Mouse (Mus musculus): ENCODE data around the gene Srf. TPM values are rescaled to one million over a fixed set of nuclear protein-coding genes. Genes with fewer than 3 reads are reported as not detected.

The Srf gene
- polyA plus RNA-seq, 1 experiment from 2014 or later, result 15.1 TPM

DNA sequence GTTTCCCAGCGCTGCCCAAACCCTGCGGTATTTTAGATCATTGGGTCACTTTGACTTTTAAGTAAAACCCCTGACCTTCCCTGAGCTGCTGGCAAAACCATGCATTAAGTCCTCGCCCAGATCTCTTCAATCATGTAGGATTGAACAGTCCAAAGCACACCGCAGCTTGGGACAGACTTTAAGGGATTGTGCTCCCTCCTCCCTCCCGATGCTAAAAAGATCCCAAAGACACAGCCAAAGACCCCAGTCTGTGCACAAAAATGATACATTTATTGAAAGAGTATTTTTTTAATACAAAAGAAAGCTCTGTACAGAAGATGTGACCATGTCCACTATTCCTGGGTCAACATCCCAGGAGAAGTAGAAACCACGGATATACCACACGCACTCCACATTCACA, 9.4 kb downstream of the Srf start:
- no peak for ATAC-seq (ENCODE audit: insufficient read depth)

DNA sequence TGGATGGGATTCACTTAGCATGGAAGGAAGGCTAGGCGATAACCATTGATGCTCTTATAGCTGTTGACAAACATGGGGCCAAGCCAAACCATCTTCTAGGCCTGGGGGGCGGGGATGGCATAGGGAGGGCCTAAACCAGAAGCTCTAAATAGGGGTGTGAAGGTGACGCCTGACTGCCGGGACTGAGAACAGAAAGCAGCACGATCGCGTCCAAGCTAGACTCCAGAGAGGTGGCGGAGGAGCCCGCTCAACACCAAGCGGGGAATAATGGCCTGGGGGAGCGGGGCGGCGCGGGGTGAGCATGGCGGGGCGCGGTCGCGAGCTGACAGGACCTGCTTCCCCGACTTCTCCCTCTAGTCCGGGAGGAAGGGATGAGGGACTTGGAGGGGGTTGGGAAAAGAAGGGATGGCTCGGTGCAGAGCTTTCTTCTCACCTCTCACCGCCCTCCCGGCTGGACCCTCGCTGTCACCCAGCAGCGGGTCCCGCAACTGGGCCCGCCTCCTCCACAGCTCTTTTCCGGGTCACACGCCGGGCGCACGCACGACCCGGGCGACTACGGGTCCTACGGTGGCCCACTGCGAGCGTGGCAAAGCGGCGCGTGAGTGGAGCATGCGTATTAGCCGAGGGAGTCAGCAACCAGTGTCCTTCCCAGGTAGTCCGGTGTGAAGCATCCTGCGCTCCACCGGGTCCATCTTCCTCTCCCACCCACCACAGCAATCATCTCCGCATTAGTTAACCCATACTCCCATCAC, 10.0 kb downstream of the Srf start, which contains the start of gene Cul9:
TSS of gene Cul9 (minus strand) at position 576 of the 752 bp plus-strand sequence.
- Histone ChIP-seq H3K4me2 (peak within 1 kb of the TSS; percentile 79), H3K9ac (peak within 1 kb of the TSS; percentile 49), H3K4me3 (ENCODE audit: low read depth, low read length) (peak within 1 kb of the TSS; percentile 46), H3K27me3 (ENCODE audit: insufficient read depth, low read length) (peaks cover 5% of the 10 kb centered on the region; the same call in 1 of the 2 replicates), H3K9me3 (ENCODE audit: low read depth, low read length) (no peaks in the 10 kb centered on the region), H3K27ac (ENCODE audit: low read depth) (no peak within 1 kb of the TSS), H3K4me1 (ENCODE audit: insufficient read depth) (no peaks in the 10 kb centered on the region; the same call in 1 of the 2 replicates), H3K36me3 (ENCODE audit: insufficient read depth) (peaks cover 42% of the 10 kb centered on the region)
- 3% methylated on average over 48 of the region's 49 CpGs for WGBS
- no peak for TF ChIP-seq CTCF (IDR thresholded peaks at IDR 0.05; ENCODE audit: low read depth)
- peak; percentile 73 for DNase-seq
- ATAC-seq (ENCODE audit: insufficient read depth), result peak; percentile 56

More for the DNA sequence above, 9.4 kb downstream of the Srf start:
- H3K36me3 ChIP-seq (ENCODE audit: insufficient read depth), result peaks cover 48% of the 10 kb centered on the region
- 14% methylated on average over 7 of the region's 7 CpGs for WGBS
- peak overlapping the region; percentile 46 for H3K4me3 ChIP-seq (ENCODE audit: low read depth, low read length)
- H3K4me1 ChIP-seq (ENCODE audit: insufficient read depth), result no peaks in the 10 kb centered on the region; the same call in 1 of the 2 replicates
- no peak for TF ChIP-seq CTCF (IDR thresholded peaks at IDR 0.05; ENCODE audit: low read depth)
- H3K4me2 ChIP-seq, result peak overlapping the region; percentile 79
- DNase-seq, result no peak
- H3K9me3 ChIP-seq (ENCODE audit: low read depth, low read length), result no peaks in the 10 kb centered on the region
- peak overlapping the region; percentile 49; the same call in 1 of the 2 replicates for H3K9ac ChIP-seq
- H3K27ac ChIP-seq (ENCODE audit: low read depth), result no peak overlapping the region
- peaks cover 5% of the 10 kb centered on the region; the same call in 1 of the 2 replicates for H3K27me3 ChIP-seq (ENCODE audit: insufficient read depth, low read length)

DNA sequence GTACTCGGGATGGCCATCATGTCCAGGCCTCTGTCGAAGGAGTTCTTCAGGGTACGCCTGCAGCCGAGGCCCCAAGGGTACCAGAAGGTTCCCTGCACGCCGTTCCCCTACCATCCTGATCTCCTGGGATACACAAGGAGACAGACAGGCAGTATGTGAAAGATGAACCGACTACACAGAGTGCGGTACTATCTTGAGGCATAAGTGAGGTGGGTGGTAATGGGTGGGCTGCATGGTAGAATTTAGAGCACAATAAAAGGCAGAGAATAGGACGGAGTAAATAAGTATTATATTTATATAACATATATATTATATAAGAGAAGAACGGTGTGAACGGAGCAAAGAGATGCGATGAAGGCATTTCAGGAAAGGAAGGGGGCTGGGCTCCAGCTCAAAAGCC, 12.3 kb downstream of the Srf start:
- DNase-seq (no peak), ATAC-seq (ENCODE audit: insufficient read depth) (no peak)
- Histone ChIP-seq H3K27me3 (ENCODE audit: insufficient read depth, low read length) (peaks cover 5% of the 10 kb centered on the region; the same call in 1 of the 2 replicates), H3K4me1 (ENCODE audit: insufficient read depth) (no peaks in the 10 kb centered on the region; the same call in 1 of the 2 replicates), H3K9me3 (ENCODE audit: low read depth, low read length) (no peaks in the 10 kb centered on the region), H3K4me3 (ENCODE audit: low read depth, low read length) (no peak overlapping the region), H3K27ac (ENCODE audit: low read depth) (no peak overlapping the region), H3K36me3 (ENCODE audit: insufficient read depth) (peaks cover 22% of the 10 kb centered on the region), H3K9ac (no peak overlapping the region), H3K4me2 (no peak overlapping the region)
- WGBS, result 83% methylated on average over 12 of the region's 12 CpGs
- TF ChIP-seq CTCF (IDR thresholded peaks at IDR 0.05; ENCODE audit: low read depth), result no peak

DNA sequence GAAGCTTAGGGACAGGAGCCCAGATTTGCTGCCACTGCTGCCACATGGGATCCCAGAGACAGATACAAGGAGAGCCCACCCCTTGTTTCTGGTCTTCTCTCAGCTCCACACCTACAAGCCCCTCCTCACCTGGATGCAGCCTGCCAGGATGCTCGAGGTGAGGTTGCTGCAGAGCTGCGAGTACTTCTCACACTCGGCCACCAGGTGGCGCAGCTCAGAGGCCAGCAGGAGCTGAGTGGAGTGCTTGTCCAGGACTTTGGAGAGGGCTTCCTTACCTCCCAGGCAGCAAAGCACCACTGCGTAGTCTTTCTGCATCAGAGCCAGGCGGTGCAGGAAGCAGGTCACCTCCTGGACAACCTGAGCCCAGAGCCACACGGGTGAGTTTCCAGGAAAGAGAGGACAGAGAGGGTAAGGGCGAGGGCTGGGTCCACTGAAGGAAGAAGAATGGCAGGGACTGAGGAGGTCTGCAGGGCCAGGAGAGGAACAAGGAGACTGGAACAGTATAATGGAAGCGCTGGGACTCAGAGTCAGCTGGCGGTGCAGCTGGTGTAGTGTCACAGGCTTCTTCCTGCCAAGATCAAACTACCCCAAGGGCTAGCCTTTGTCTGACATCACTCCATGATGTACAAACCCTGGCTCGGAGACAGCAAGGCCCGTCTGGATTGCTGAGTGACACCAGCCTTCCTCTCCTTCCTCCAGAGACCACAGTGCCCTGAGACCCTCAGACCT, 30.2 kb downstream of the Srf start:
- Histone ChIP-seq H3K9me3 (ENCODE audit: low read depth, low read length) (no peaks in the 10 kb centered on the region), H3K27me3 (ENCODE audit: insufficient read depth, low read length) (no peaks in the 10 kb centered on the region), H3K4me2 (no peak overlapping the region), H3K27ac (ENCODE audit: low read depth) (no peak overlapping the region), H3K4me3 (ENCODE audit: low read depth, low read length) (no peak overlapping the region), H3K4me1 (ENCODE audit: insufficient read depth) (no peaks in the 10 kb centered on the region), H3K36me3 (ENCODE audit: insufficient read depth) (no peaks in the 10 kb centered on the region), H3K9ac (no peak overlapping the region)
- ATAC-seq (ENCODE audit: insufficient read depth), result peak; percentile 70
- TF ChIP-seq CTCF (IDR thresholded peaks at IDR 0.05; ENCODE audit: low read depth), result peak; percentile 99
- peak; percentile 90 for DNase-seq
- WGBS, result 32% methylated on average over 12 of the region's 12 CpGs

DNA sequence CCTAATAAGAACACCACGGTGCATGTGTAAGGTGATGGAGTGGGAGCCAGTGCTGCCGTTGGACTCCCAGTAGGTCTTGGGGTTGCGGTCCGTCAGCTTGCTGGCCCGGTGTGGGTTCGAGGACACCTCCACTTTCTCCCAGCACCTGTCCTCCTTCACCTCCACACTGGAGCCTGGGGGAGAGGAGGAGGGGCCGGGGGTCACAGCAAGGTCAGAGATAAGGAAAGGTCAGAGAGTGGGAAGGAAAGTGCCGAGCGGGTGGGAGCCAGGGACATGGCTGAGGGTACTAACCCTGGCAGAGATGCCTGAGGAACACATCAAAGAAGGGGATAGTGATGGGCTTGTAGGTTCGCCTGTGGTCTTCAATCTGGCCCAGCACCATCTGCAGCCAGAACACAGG, 30.9 kb downstream of the Srf start:
- Histone ChIP-seq H3K4me2 (no peak overlapping the region), H3K4me1 (ENCODE audit: insufficient read depth) (no peaks in the 10 kb centered on the region)
- whole genome bisulfite sequencing, result 50% methylated on average over 10 of the region's 10 CpGs

DNA sequence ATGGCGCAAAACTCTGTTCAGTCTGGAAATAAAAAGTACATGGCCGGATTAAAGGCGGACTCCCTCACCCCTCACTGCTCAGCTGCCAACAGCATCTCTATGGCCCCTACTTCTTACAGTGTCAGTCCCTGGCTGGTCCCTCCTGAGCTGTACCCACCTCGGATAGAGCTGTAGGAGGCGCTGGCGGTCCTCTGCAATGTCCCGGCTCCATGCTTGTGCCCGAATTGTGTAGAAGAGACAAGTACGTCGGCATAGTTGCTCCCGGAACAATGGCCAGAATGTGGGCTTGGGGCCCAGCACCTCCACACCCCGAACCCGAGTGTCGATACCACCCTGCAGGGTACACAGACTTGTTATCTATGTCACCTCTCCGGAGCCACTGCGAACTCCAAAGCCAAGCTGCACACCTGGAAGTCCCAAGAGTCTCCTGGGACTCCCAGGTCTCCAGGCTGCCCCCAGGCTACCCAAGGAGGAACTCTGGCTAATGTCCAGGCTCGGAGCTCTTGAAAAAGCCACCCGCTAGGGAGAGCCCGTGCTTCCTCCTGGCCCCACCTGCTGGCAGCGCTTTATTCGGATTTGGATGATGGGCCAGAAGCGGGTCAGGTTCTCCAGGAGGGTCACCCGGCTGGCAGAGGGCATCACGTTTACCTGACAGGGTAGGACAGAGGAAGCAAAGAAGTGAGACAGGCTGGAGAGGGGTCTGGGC, 33.9 kb downstream of the Srf start:
- H3K36me3 ChIP-seq (ENCODE audit: insufficient read depth), result no peaks in the 10 kb centered on the region
- 42% methylated on average over 24 of the region's 24 CpGs for WGBS
- DNase-seq, result peak; percentile 30
- H3K27ac ChIP-seq (ENCODE audit: low read depth), result no peak overlapping the region
- no peaks in the 10 kb centered on the region for H3K27me3 ChIP-seq (ENCODE audit: insufficient read depth, low read length)
- no peak for ATAC-seq (ENCODE audit: insufficient read depth)
- TF ChIP-seq CTCF (IDR thresholded peaks at IDR 0.05; ENCODE audit: low read depth), result peak; percentile 42
- no peaks in the 10 kb centered on the region for H3K9me3 ChIP-seq (ENCODE audit: low read depth, low read length)
- H3K4me2 ChIP-seq, result no peak overlapping the region
- H3K4me1 ChIP-seq (ENCODE audit: insufficient read depth), result no peaks in the 10 kb centered on the region
- H3K9ac ChIP-seq, result no peak overlapping the region
- no peak overlapping the region for H3K4me3 ChIP-seq (ENCODE audit: low read depth, low read length)

More for the DNA sequence above, 30.9 kb downstream of the Srf start:
- Histone ChIP-seq H3K27ac (ENCODE audit: low read depth) (no peak overlapping the region), H3K4me3 (ENCODE audit: low read depth, low read length) (no peak overlapping the region), H3K9ac (no peak overlapping the region), H3K36me3 (ENCODE audit: insufficient read depth) (no peaks in the 10 kb centered on the region), H3K27me3 (ENCODE audit: insufficient read depth, low read length) (no peaks in the 10 kb centered on the region), H3K9me3 (ENCODE audit: low read depth, low read length) (no peaks in the 10 kb centered on the region)
- ATAC-seq (ENCODE audit: insufficient read depth) (no peak), DNase-seq (no peak)
- TF ChIP-seq CTCF (IDR thresholded peaks at IDR 0.05; ENCODE audit: low read depth), result no peak
